Mouse (Mus musculus): ENCODE data around the gene Akt1. TPM values are rescaled to one million over a fixed set of nuclear protein-coding genes. Genes with fewer than 3 reads are reported as not detected.

The Akt1 gene
- polyA plus RNA-seq, 1 experiment from 2014 or later, result 121 TPM

DNA sequence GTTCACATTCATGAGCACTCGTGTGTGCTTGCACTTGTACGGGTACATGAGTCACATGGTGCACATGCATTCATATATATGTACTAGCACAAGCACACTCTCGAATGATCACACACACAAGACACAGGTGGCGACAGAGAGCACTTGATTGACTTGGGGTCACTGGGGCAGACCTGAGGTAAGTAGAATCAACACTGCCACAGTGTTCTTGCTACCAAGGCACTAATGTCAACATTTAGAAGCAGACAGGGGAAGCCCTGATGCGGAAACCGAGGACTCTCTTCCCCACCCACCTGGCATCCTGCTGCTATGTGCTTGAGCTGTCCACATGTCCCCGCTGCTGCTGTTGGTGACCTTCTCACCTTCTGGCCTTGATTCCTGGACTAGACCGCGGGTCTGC, 41.0 kb downstream of the Akt1 start:
- no peak overlapping the region for H3K4me2 ChIP-seq (replicated peaks; ENCODE audit: low read depth)
- peak; percentile 56 for TF ChIP-seq CTCF (IDR thresholded peaks at IDR 0.05; ENCODE audit: low read depth)
- H3K27ac ChIP-seq (ENCODE audit: low read depth, low read length), result no peak overlapping the region
- H3K27me3 ChIP-seq (replicated peaks; ENCODE audit: control insufficient read depth, insufficient read depth, low read length), result no peaks in the 10 kb centered on the region
- H3K9me3 ChIP-seq (ENCODE audit: control insufficient read depth), result no peaks in the 10 kb centered on the region
- no peaks in the 10 kb centered on the region for H3K36me3 ChIP-seq (ENCODE audit: control insufficient read depth, insufficient read depth)
- H3K9ac ChIP-seq (ENCODE audit: low read depth, low read length), result no peak overlapping the region
- H3K4me3 ChIP-seq (ENCODE audit: low read depth, low read length), result no peak overlapping the region
- WGBS, result 53% methylated on average over 9 of the region's 9 CpGs
- H3K4me1 ChIP-seq (replicated peaks; ENCODE audit: control insufficient read depth, insufficient read depth, low read length), result peaks cover 10% of the 10 kb centered on the region; the same call in 1 of the 2 replicates
- no peak for ATAC-seq

DNA sequence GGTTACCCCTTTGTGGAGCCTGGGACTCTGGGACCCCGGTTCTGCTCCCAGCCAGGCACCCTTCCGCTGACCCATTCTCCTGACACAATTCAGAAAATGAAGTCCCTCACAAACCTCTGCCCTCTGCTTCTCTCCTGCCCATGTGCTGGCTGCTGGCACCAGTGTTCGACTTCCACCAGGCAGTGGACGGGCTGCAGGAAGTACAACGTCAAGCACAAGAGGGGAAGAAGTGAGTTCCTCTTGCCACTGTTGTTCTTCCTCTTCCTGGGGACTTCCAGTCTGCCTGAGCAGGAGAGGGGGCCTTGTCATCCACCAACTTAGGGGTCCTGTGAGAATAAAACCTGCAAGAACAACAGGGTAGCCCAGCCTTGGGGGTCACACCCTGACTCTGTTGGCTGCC, 41.8 kb downstream of the Akt1 start:
- Histone ChIP-seq H3K4me1 (replicated peaks; ENCODE audit: control insufficient read depth, insufficient read depth, low read length) (peaks cover 10% of the 10 kb centered on the region; the same call in 1 of the 2 replicates), H3K27me3 (replicated peaks; ENCODE audit: control insufficient read depth, insufficient read depth, low read length) (no peaks in the 10 kb centered on the region), H3K9ac (ENCODE audit: low read depth, low read length) (no peak overlapping the region), H3K9me3 (ENCODE audit: control insufficient read depth) (no peaks in the 10 kb centered on the region), H3K4me2 (replicated peaks; ENCODE audit: low read depth) (no peak overlapping the region), H3K4me3 (ENCODE audit: low read depth, low read length) (no peak overlapping the region), H3K36me3 (ENCODE audit: control insufficient read depth, insufficient read depth) (no peaks in the 10 kb centered on the region), H3K27ac (ENCODE audit: low read depth, low read length) (no peak overlapping the region)
- no peak for TF ChIP-seq CTCF (IDR thresholded peaks at IDR 0.05; ENCODE audit: low read depth)
- WGBS, result 79% methylated on average over 5 of the region's 5 CpGs
- no peak for ATAC-seq

DNA sequence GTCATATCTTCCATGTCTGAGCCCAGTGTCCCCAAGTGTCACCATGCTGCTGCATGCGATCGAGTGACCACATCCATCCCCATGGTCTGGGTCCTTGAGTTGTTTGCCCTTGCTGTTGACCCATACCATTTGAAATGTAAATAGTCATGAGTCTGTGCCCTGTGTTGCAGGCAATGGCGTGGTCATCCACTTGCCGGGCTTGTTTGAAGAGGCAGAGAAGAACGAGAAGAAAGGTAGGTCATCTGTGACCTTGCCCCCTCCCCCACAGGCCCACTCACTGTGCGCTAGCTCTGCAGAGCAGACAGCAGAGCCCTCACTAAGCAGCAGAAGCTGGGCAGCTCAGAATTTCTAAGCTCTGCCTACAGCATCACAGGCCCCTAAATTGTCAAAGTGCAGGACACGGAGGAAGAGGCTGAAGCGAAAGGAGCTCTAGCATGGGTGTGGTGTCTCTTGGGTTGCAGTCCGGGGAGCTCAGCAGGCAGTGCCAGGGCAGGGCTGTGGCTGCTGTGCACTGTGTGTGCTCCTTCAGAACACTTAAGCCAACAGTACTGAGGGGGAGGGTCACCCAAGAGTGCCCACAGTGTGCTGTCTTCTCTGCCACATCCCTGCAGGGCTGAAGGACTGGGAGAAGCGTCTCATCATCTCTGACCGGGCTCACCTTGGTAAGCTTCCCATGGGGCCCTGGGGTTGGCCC, 42.5 kb downstream of the Akt1 start:
- H3K4me2 ChIP-seq (replicated peaks; ENCODE audit: low read depth), result no peak overlapping the region
- no peak for TF ChIP-seq CTCF (IDR thresholded peaks at IDR 0.05; ENCODE audit: low read depth)
- no peak overlapping the region for H3K9ac ChIP-seq (ENCODE audit: low read depth, low read length)
- H3K4me1 ChIP-seq (replicated peaks; ENCODE audit: control insufficient read depth, insufficient read depth, low read length), result peaks cover 10% of the 10 kb centered on the region; the same call in 1 of the 2 replicates
- no peak for ATAC-seq
- H3K36me3 ChIP-seq (ENCODE audit: control insufficient read depth, insufficient read depth), result no peaks in the 10 kb centered on the region
- H3K4me3 ChIP-seq (ENCODE audit: low read depth, low read length), result no peak overlapping the region
- WGBS, result 56% methylated on average over 11 of the region's 11 CpGs
- no peak overlapping the region for H3K27ac ChIP-seq (ENCODE audit: low read depth, low read length)
- no peaks in the 10 kb centered on the region for H3K27me3 ChIP-seq (replicated peaks; ENCODE audit: control insufficient read depth, insufficient read depth, low read length)
- no peaks in the 10 kb centered on the region for H3K9me3 ChIP-seq (ENCODE audit: control insufficient read depth)

DNA sequence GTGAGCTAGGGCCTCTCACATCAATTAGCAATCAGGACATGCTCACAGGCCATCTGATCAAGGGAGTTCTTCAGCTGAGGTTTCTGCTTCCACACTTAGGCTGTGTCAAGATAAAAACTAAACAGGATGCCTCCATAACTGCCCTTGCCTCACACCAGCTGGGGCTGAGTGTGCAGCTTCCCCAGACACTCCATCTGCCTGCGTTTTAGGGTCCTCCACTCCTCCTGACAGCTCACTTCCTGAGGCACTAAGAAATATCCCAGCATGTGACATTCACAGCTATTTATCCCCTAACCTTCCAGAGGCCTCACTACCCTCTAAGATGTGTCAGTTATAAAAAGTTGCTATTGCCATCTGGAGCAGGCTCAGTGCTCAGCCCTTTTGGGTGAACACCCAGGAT, 43.2 kb downstream of the Akt1 start:
- Histone ChIP-seq H3K9me3 (ENCODE audit: control insufficient read depth) (no peaks in the 10 kb centered on the region), H3K27ac (ENCODE audit: low read depth, low read length) (no peak overlapping the region)

DNA sequence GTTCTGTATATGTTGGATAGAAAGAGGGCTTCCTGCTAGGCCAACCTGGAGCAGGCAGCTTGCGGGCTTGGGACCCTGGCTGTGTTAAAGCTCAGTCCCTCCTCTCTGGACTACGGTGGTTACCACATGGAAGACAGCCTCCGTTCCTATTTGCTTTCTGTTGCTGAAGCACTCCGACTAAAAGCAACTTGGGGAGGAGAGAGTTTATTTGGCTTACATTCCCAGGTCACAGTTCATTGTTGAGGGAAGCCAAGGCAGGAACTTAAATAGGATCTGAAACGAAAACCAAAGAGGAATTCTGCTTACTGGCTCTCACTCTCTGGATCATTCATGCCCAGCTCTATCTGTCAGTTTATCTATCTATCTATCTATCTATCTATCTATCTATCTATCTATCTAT, 43.9 kb downstream of the Akt1 start:
- no peak overlapping the region for H3K27ac ChIP-seq (ENCODE audit: low read depth, low read length)
- H3K36me3 ChIP-seq (ENCODE audit: control insufficient read depth, insufficient read depth), result no peaks in the 10 kb centered on the region
- H3K9me3 ChIP-seq (ENCODE audit: control insufficient read depth), result no peaks in the 10 kb centered on the region
- H3K9ac ChIP-seq (ENCODE audit: low read depth, low read length), result no peak overlapping the region
- no peaks in the 10 kb centered on the region for H3K27me3 ChIP-seq (replicated peaks; ENCODE audit: control insufficient read depth, insufficient read depth, low read length)
- no peak overlapping the region for H3K4me2 ChIP-seq (replicated peaks; ENCODE audit: low read depth)
- no peak overlapping the region for H3K4me3 ChIP-seq (ENCODE audit: low read depth, low read length)
- WGBS, result 78% methylated on average over 5 of the region's 5 CpGs
- peaks cover 17% of the 10 kb centered on the region for H3K4me1 ChIP-seq (replicated peaks; ENCODE audit: control insufficient read depth, insufficient read depth, low read length)
- no peak for ATAC-seq
- no peak for TF ChIP-seq CTCF (IDR thresholded peaks at IDR 0.05; ENCODE audit: low read depth)

More for the DNA sequence above, 43.2 kb downstream of the Akt1 start:
- Histone ChIP-seq H3K4me2 (replicated peaks; ENCODE audit: low read depth) (no peak overlapping the region), H3K9ac (ENCODE audit: low read depth, low read length) (no peak overlapping the region), H3K4me1 (replicated peaks; ENCODE audit: control insufficient read depth, insufficient read depth, low read length) (peaks cover 13% of the 10 kb centered on the region), H3K36me3 (ENCODE audit: control insufficient read depth, insufficient read depth) (no peaks in the 10 kb centered on the region), H3K4me3 (ENCODE audit: low read depth, low read length) (no peak overlapping the region), H3K27me3 (replicated peaks; ENCODE audit: control insufficient read depth, insufficient read depth, low read length) (no peaks in the 10 kb centered on the region)
- no peak for ATAC-seq
- 34% methylated on average over 1 of the region's 1 CpGs for WGBS
- no peak for TF ChIP-seq CTCF (IDR thresholded peaks at IDR 0.05; ENCODE audit: low read depth)

DNA sequence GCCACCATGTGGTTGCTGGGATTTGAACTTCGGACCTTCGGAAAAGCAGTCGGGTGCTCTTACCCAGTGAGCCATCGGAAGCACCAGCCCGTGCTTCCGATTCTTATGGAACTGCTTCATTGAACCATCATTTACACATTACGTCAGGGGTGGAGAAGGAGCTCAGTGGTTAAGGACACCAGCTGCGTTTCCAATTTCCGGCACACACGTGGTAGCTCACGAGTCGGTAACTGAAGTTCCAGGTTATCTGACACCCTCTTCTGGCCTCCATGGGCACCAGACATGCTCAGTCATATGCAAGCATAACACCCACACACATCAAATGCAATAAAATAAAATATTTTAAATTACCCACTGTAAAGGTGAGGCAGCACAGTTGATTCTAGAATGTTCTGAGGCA, 44.7 kb downstream of the Akt1 start:
- no peak for TF ChIP-seq CTCF (IDR thresholded peaks at IDR 0.05; ENCODE audit: low read depth)
- no peak for ATAC-seq
- Histone ChIP-seq H3K4me3 (ENCODE audit: low read depth, low read length) (no peak overlapping the region), H3K27me3 (replicated peaks; ENCODE audit: control insufficient read depth, insufficient read depth, low read length) (no peaks in the 10 kb centered on the region), H3K27ac (ENCODE audit: low read depth, low read length) (no peak overlapping the region), H3K9ac (ENCODE audit: low read depth, low read length) (no peak overlapping the region), H3K4me1 (replicated peaks; ENCODE audit: control insufficient read depth, insufficient read depth, low read length) (peaks cover 17% of the 10 kb centered on the region), H3K9me3 (ENCODE audit: control insufficient read depth) (no peaks in the 10 kb centered on the region), H3K36me3 (ENCODE audit: control insufficient read depth, insufficient read depth) (no peaks in the 10 kb centered on the region), H3K4me2 (replicated peaks; ENCODE audit: low read depth) (no peak overlapping the region)
- WGBS, result 93% methylated on average over 12 of the region's 12 CpGs
